Mouse (Mus musculus) A20 (cell line): ENCODE measurements around the gene D430019H16Rik.

Source experiments
- DNase-seq: peaks from one replicate; pipeline ENCODE4 v3.0.0-alpha.2; 2011; ENCODE audit warnings: low read depth, low spot score

The D430019H16Rik gene

GRCm38 (mm10) chr12:105453670-105454257 lies at the start of gene D430019H16Rik:
Gene D430019H16Rik, plus strand, starts transcription at chr12:105453856.
- DNase-seq = no peak

- DNase-seq = no peak
Measured at GRCm38 (mm10) chr12:105406008-105406407, 47.6 kb upstream of the D430019H16Rik start.

GRCm38 (mm10) chr12:105413909-105414308 lies 39.7 kb upstream of the D430019H16Rik start:
- no peak for DNase-seq

- no peak for DNase-seq
Measured at GRCm38 (mm10) chr12:105420476-105420875, 33.2 kb upstream of the D430019H16Rik start.

- no peak for DNase-seq
Measured at GRCm38 (mm10) chr12:105426541-105426940, 27.1 kb upstream of the D430019H16Rik start.

GRCm38 (mm10) chr12:105427039-105427757 lies 26.5 kb upstream of the D430019H16Rik start:
- peak; percentile 76 for DNase-seq

- peak; percentile 48 for DNase-seq
Measured at GRCm38 (mm10) chr12:105431872-105432271, 21.8 kb upstream of the D430019H16Rik start.

GRCm38 (mm10) chr12:105432807-105433206 lies 20.8 kb upstream of the D430019H16Rik start:
- DNase-seq = peak; percentile 54

GRCm38 (mm10) chr12:105438259-105438658 lies 15.4 kb upstream of the D430019H16Rik start:
- DNase-seq = no peak

GRCm38 (mm10) chr12:105439976-105440375 lies 13.7 kb upstream of the D430019H16Rik start:
- DNase-seq = no peak

- DNase-seq = no peak
Measured at GRCm38 (mm10) chr12:105443569-105443968, 10.1 kb upstream of the D430019H16Rik start.

GRCm38 (mm10) chr12:105445767-105446166 lies 7.9 kb upstream of the D430019H16Rik start:
- DNase-seq = peak; percentile 7

- no peak for DNase-seq
Measured at GRCm38 (mm10) chr12:105449239-105449638, 4.4 kb upstream of the D430019H16Rik start.

- DNase-seq = no peak
Measured at GRCm38 (mm10) chr12:105454258-105455062, 804 bp downstream of the D430019H16Rik start.

GRCm38 (mm10) chr12:105455063-105455559 lies 1.5 kb downstream of the D430019H16Rik start:
- no peak for DNase-seq

GRCm38 (mm10) chr12:105458791-105459190 lies 5.1 kb downstream of the D430019H16Rik start:
- no peak for DNase-seq

GRCm38 (mm10) chr12:105461066-105461465 lies 7.4 kb downstream of the D430019H16Rik start:
- no peak for DNase-seq

- DNase-seq = no peak
Measured at GRCm38 (mm10) chr12:105469026-105469425, 15.4 kb downstream of the D430019H16Rik start.

- peak; percentile 79 for DNase-seq
Measured at GRCm38 (mm10) chr12:105475230-105475911, 21.7 kb downstream of the D430019H16Rik start.

GRCm38 (mm10) chr12:105476453-105476852 lies 22.8 kb downstream of the D430019H16Rik start:
- peak; percentile 78 for DNase-seq

GRCm38 (mm10) chr12:105476993-105477392 lies 23.3 kb downstream of the D430019H16Rik start:
- no peak for DNase-seq
